Mouse (Mus musculus): ENCODE data around the gene Acss2. TPM values are rescaled to one million over a fixed set of nuclear protein-coding genes. Genes with fewer than 3 reads are reported as not detected.

Acss2 gene
- polyA plus RNA-seq, 1 experiment = 18.8 TPM

DNA sequence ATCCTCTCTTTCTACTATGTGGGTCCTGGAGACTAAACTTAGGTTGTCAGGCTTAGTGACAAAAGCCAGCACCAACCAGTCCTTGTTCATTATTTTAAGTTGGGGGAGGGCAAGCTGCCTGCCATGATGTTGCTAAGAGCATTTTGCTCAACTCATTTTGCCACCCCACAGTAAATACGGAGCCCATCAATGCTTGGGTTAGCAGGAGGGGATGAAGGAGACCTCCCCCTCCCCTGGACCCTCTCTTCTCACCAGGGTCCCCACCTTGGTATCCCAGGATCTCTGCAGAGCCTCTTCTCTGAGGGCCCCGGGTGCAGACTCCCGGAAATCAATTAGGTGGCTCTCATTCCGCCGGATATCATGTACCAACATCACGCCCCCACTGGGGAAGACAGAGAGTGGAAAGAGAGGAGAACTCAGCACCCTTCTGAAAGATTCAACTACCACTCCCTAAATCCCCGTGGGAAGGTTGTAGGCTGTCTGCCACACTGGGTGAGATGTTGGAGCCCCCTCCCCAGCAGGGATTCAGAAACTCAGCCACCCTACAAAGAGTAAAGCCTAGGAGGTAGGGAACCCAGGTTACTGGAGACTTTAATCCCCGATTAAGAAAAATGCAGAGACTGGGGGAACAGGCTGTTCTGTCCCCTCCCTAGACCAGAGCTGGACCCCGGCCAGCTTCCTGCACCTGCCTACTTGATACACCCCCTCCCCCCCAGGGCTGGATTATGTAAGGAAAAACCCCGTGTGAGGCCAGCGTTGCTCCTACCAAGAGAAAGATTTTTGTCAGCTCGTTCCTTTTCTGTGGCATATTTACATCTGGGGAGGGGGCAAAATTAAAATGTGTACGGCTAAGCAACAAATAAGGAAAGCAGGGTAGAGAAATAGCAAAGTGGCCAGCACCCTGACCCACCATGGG is 13.1 kb upstream of the Acss2 start:
- Histone ChIP-seq H3K4me3 (ENCODE audit: low read depth, low read length) (no peak overlapping the region), H3K27ac (ENCODE audit: insufficient read depth, low read depth, low read length) (no peak overlapping the region), H3K27me3 (ENCODE audit: control insufficient read depth, insufficient read depth, low read length) (no peaks in the 10 kb centered on the region), H3K36me3 (ENCODE audit: control insufficient read depth, insufficient read depth, low read length) (no peaks in the 10 kb centered on the region), H3K4me1 (ENCODE audit: control insufficient read depth, insufficient read depth, insufficient read length, low read length) (no peaks in the 10 kb centered on the region)
- WGBS = 24% methylated on average over 13 of the region's 13 CpGs
- TF ChIP-seq POLR2A (IDR thresholded peaks at IDR 0.05; ENCODE audit: low read depth, low read length) (no peak), CTCF (IDR thresholded peaks at IDR 0.05; ENCODE audit: extremely low read depth, insufficient read length, insufficient replicate concordance, low read depth, low read length) (no peak)

DNA sequence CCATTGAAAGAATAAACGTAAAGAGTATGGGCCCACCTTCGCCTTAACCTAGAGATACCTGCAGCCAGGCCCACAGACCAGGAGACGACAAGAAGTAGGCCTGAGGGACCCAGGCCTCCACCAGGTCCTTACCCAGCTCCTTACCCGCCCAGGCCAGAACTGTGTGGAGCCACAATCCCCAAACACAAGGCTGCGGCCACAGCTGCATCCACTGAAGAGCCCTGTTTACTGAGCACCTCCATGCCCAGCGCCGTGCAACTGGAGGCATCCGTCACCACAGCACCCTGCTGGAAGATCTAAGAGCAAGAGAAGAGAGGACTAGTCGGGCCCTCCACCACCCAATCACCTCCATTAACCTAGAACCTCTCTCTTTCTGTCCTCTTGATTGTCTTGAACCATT is 11.9 kb upstream of the Acss2 start:
- TF ChIP-seq POLR2A (IDR thresholded peaks at IDR 0.05; ENCODE audit: low read depth, low read length) = no peak
- TF ChIP-seq CTCF (IDR thresholded peaks at IDR 0.05; ENCODE audit: extremely low read depth, insufficient read length, insufficient replicate concordance, low read depth, low read length) = no peak
- Histone ChIP-seq H3K27ac (ENCODE audit: insufficient read depth, low read depth, low read length) (no peak overlapping the region), H3K4me1 (ENCODE audit: control insufficient read depth, insufficient read depth, insufficient read length, low read length) (no peaks in the 10 kb centered on the region), H3K36me3 (ENCODE audit: control insufficient read depth, insufficient read depth, low read length) (no peaks in the 10 kb centered on the region), H3K4me3 (ENCODE audit: low read depth, low read length) (no peak overlapping the region), H3K27me3 (ENCODE audit: control insufficient read depth, insufficient read depth, low read length) (no peaks in the 10 kb centered on the region)
- WGBS = 90% methylated on average over 9 of the region's 9 CpGs

DNA sequence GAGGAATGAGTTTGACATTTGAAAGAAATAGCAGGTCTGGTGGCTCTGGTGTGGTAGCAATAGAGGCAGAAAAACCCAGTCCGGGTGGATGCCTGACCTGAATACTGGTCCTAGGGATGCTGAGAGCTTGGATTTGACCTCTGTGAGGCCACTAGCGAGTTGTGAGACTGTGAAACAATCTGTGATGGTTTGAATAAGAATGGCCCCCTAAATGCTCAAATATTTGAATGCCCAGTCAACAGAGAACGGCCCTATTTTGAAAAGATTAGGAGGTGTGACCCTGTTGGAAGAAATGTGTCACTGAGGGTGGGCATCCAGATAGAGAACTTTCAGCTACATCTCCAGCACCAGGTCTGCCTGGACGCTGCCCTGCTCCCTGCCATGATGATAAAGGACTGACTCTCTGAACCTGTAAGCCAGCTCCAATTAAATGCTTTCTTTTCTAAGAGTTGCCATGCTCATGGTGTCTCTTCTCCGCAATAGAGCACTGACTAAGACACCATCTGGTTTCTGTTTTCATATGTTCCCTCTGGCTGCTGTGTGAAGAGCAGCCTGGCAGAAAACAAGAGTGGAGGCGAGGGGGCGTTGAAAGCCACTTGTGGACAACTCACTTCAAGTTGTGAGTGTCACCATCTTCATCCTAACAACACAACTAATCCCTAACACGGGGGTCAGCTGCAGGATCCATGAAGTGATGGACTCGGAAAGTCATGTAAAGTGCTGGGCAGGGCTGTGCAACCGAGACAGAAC is 9.9 kb upstream of the Acss2 start:
- no peak for TF ChIP-seq CTCF (IDR thresholded peaks at IDR 0.05; ENCODE audit: extremely low read depth, insufficient read length, insufficient replicate concordance, low read depth, low read length)
- no peak for TF ChIP-seq POLR2A (IDR thresholded peaks at IDR 0.05; ENCODE audit: low read depth, low read length)
- H3K36me3 ChIP-seq (ENCODE audit: control insufficient read depth, insufficient read depth, low read length) = no peaks in the 10 kb centered on the region
- peaks cover 1% of the 10 kb centered on the region; the same call in 1 of the 2 replicates for H3K4me1 ChIP-seq (ENCODE audit: control insufficient read depth, insufficient read depth, insufficient read length, low read length)
- WGBS = 81% methylated on average over 10 of the region's 10 CpGs
- no peak overlapping the region for H3K4me3 ChIP-seq (ENCODE audit: low read depth, low read length)
- H3K27ac ChIP-seq (ENCODE audit: insufficient read depth, low read depth, low read length) = no peak overlapping the region
- H3K27me3 ChIP-seq (ENCODE audit: control insufficient read depth, insufficient read depth, low read length) = no peaks in the 10 kb centered on the region

DNA sequence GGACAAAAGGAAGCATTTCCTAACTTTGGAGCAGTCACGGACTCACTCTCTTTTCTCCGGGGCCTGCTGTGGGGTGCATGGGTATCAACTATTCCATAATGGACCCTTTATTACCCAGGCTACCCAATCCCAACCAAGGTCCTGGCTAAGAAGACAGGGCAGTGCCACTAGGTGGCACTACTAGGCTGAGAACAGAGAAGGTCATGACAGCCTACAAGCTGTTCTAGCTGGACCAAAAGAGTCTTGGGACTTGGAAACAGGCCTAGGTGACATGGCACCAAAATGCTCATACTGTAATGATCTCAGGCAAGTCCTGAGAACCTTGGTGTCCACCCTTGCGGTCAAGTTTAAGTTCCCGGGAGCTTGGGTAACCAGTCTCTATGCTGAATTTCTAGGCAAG is 5.3 kb upstream of the Acss2 start:
- no peaks in the 10 kb centered on the region for H3K27me3 ChIP-seq (ENCODE audit: control insufficient read depth, insufficient read depth, low read length)
- H3K4me1 ChIP-seq (ENCODE audit: control insufficient read depth, insufficient read depth, insufficient read length, low read length) = peaks cover 4% of the 10 kb centered on the region
- H3K36me3 ChIP-seq (ENCODE audit: control insufficient read depth, insufficient read depth, low read length) = no peaks in the 10 kb centered on the region
- H3K4me3 ChIP-seq (ENCODE audit: low read depth, low read length) = no peak overlapping the region
- WGBS = 46% methylated on average over 4 of the region's 4 CpGs
- TF ChIP-seq CTCF (IDR thresholded peaks at IDR 0.05; ENCODE audit: extremely low read depth, insufficient read length, insufficient replicate concordance, low read depth, low read length) (peak; percentile 64; the same call in 1 of the 2 replicates), POLR2A (IDR thresholded peaks at IDR 0.05; ENCODE audit: low read depth, low read length) (no peak; the same call in 1 of the 2 replicates)
- no peak overlapping the region for H3K27ac ChIP-seq (ENCODE audit: insufficient read depth, low read depth, low read length)

DNA sequence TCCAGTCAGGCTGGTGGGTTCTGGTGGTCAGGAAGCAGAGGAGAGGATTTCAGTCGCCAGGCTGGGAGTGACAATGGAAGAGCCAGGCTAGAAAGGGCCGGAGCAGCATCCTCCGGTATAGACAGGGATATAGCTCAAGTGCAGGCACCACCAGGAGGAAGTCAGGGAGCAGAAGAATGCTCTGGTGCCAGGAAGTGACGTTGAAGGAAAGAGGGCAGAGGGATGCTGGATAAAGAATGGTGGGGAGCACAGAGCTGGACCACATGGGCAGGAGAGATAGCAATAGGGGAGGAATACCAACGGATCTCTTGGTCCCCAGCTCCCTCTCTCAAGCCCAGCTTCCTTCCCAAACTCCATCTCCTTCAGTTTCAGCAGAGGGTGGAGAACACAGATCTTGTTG is 4.2 kb upstream of the Acss2 start:
- TF ChIP-seq CTCF (IDR thresholded peaks at IDR 0.05; ENCODE audit: extremely low read depth, insufficient read length, insufficient replicate concordance, low read depth, low read length) = no peak
- no peak for TF ChIP-seq POLR2A (IDR thresholded peaks at IDR 0.05; ENCODE audit: low read depth, low read length)
- Histone ChIP-seq H3K36me3 (ENCODE audit: control insufficient read depth, insufficient read depth, low read length) (no peaks in the 10 kb centered on the region), H3K27me3 (ENCODE audit: control insufficient read depth, insufficient read depth, low read length) (no peaks in the 10 kb centered on the region), H3K27ac (ENCODE audit: insufficient read depth, low read depth, low read length) (no peak overlapping the region), H3K4me1 (ENCODE audit: control insufficient read depth, insufficient read depth, insufficient read length, low read length) (peaks cover 4% of the 10 kb centered on the region), H3K4me3 (ENCODE audit: low read depth, low read length) (no peak overlapping the region)
- 63% methylated on average over 5 of the region's 5 CpGs for WGBS

DNA sequence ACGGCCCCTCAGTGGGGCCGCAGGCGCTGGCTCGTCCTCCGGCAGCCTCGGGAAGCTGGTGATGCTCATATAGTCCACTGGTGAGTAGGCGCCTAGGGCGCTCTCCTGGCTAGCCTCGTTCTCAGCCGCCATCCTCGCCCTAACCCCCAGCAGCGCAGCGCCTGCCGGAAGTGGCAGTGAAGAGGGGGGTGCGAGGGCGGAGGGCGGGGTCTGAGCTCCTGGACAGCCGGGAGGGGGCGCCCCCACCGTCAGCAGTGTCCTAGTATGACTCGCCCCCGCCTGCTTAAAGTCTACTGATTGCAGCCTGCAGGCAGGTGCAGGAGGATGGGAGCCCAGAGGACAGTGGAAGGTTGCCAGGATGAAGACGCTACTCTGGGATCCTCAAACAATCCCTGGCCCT is 3.1 kb upstream of the Acss2 start:
- TF ChIP-seq POLR2A (IDR thresholded peaks at IDR 0.05; ENCODE audit: low read depth, low read length) = no peak
- TF ChIP-seq CTCF (IDR thresholded peaks at IDR 0.05; ENCODE audit: extremely low read depth, insufficient read length, insufficient replicate concordance, low read depth, low read length) = no peak
- H3K4me1 ChIP-seq (ENCODE audit: control insufficient read depth, insufficient read depth, insufficient read length, low read length) = peaks cover 7% of the 10 kb centered on the region
- WGBS = 4% methylated on average over 23 of the region's 23 CpGs
- peak overlapping the region; percentile 44 for H3K4me3 ChIP-seq (ENCODE audit: low read depth, low read length)
- no peaks in the 10 kb centered on the region for H3K36me3 ChIP-seq (ENCODE audit: control insufficient read depth, insufficient read depth, low read length)
- H3K27me3 ChIP-seq (ENCODE audit: control insufficient read depth, insufficient read depth, low read length) = no peaks in the 10 kb centered on the region
- H3K27ac ChIP-seq (ENCODE audit: insufficient read depth, low read depth, low read length) = no peak overlapping the region

DNA sequence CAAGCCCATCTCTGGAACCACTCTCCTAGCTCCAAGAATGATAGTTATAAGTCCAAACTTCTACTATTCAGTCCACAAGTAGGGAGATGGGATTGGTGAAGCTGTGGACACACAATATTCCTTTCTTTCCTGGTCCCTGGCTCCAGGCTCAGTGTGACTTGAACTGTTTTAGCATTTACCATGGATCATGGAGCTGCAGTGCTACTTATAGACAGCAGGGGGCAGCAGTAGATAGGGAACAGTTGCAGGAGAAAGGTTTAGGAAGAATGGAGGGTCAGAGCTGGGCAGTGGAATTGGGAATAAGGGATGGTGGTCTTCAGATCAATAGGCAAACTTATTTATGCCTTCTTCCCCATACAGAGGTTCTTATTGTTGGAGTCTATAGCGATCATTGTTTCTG is 1.8 kb upstream of the Acss2 start:
- whole genome bisulfite sequencing = 8% methylated on average over 1 of the region's 1 CpGs
- Histone ChIP-seq H3K27me3 (ENCODE audit: control insufficient read depth, insufficient read depth, low read length) (no peaks in the 10 kb centered on the region), H3K4me3 (ENCODE audit: low read depth, low read length) (no peak overlapping the region), H3K27ac (ENCODE audit: insufficient read depth, low read depth, low read length) (no peak overlapping the region), H3K4me1 (ENCODE audit: control insufficient read depth, insufficient read depth, insufficient read length, low read length) (peaks cover 7% of the 10 kb centered on the region), H3K36me3 (ENCODE audit: control insufficient read depth, insufficient read depth, low read length) (no peaks in the 10 kb centered on the region)
- TF ChIP-seq POLR2A (IDR thresholded peaks at IDR 0.05; ENCODE audit: low read depth, low read length) (no peak), CTCF (IDR thresholded peaks at IDR 0.05; ENCODE audit: extremely low read depth, insufficient read length, insufficient replicate concordance, low read depth, low read length) (no peak)

All from small intestine, adult 2 months (tissue).